Mouse (Mus musculus) thymus, adult 2 months (tissue): ENCODE measurements around the gene Samm50. TPM values are rescaled to one million over a fixed set of nuclear protein-coding genes. Genes with fewer than 3 reads are reported as not detected.

Source experiments
- DNase-seq: peaks from one replicate; pipeline ENCODE4 v3.0.0; 2021
- H3K27ac ChIP-seq: fragments of 200-500 bp; 2 replicates; pipeline ENCODE4 v1.5.1; 2012; ENCODE audit warnings: low read length, control low read depth; ENCODE audit not compliant: control insufficient read depth, insufficient read depth
- H3K27me3 ChIP-seq: fragments of 200-500 bp; 2 replicates; pipeline ENCODE4 v1.6.1; 2012; ENCODE audit warnings: mild to moderate bottlenecking, low read length, moderate library complexity, mixed read lengths; ENCODE audit not compliant: control insufficient read depth, insufficient read depth
- H3K36me3 ChIP-seq: fragments of 200-500 bp; 2 replicates; pipeline ENCODE4 v1.6.1; 2012; ENCODE audit warnings: mild to moderate bottlenecking, low read length, moderate library complexity; ENCODE audit not compliant: control insufficient read depth, insufficient read depth
- H3K4me1 ChIP-seq: fragments of 200-500 bp; replicated peaks from 2 replicates; pipeline ENCODE4 v1.6.1; 2012; ENCODE audit warnings: low read length; ENCODE audit not compliant: control insufficient read depth, insufficient read depth
- H3K4me3 ChIP-seq: fragments of 200-500 bp; 2 replicates; pipeline ENCODE4 v1.5.1; 2012; ENCODE audit warnings: mild to moderate bottlenecking, low read length, control low read depth, moderate library complexity; ENCODE audit not compliant: control insufficient read depth, insufficient read depth
- CTCF ChIP-seq: fragments of 200-500 bp; IDR thresholded peaks from 2 replicates; pipeline ENCODE4 v1.5.1; 2012; ENCODE audit warnings: mild to moderate bottlenecking, control low read depth, low read length, moderate library complexity, borderline replicate concordance; ENCODE audit not compliant: control insufficient read depth, poor library complexity, insufficient read depth; ENCODE audit errors: extremely low read depth
- POLR2A ChIP-seq: fragments of 200-500 bp; IDR thresholded peaks from 2 replicates; pipeline ENCODE4 v1.6.1; 2012; ENCODE audit warnings: mild to moderate bottlenecking, low read length, control low read depth, moderate library complexity; ENCODE audit not compliant: control insufficient read depth, poor library complexity, insufficient read depth; ENCODE audit errors: extremely low read depth
- WGBS: fragments of 180-500 bp; shearing (Covaris S2); methylation state at CpG from one replicate; pipeline ENCODE4 v1.1.7; 2018; 5-methylcytosine and 5-hydroxymethylcytosine counted together
- polyA plus RNA-seq: library from polyadenylated mRNA; depleted of rRNA; stranded (reverse); fragments of >200 nt; gene quantifications from 2 replicates; pipeline ENCODE4 v1.2.3, GENCODE M21; 2012

The Samm50 gene
- polyA plus RNA-seq, 1 experiment: 15.2 TPM

DNA sequence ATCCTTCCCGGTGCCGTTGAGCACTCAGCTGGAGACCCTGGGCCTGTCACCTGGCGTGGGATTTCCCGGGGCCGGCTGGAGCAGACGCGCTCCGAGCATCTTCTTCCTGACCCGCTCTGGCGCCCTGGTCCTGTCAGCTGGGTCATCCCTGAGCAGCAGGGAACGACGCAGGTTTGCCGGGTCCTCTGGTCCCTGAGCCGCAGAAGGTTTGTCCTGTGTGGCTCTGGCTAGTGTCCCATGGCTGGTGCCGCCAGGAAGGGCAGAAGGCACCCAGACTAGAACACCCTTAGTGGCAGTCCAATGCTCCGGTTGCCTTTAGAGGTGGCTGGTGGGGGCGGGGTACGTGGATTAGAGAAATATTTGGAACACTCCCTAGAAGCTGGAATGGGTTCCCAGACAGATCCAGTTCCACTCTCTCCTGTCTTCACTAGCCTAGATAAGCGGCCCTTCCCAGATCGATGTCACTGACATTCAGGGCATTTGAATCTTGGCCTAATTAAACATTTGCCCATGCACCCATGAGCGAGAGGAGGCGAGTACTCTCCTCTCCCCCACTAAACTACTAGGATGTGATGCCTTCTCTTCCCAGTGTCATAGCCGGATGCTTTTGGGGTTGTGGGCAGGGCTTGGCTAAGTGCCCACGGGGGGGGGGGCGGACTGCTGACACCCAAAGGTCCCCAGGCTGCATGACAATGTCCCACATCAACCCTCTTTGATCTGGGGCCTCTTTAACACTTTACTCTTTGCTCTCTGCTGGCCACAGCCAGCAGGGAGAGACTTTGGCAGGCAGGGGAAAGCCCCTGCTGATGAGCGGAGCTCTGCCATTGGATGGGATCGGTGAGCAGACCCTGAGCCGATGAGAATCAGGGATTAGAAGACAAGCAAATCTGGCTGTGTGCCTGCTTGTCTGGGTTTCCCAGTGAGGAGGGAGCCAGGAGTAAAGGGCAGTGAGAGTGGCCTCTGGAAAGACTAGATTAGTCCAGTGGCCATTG, 23.6 kb upstream of the Samm50 start:
- H3K4me3 ChIP-seq: peak overlapping the region; percentile 36; the same call in 1 of the 2 replicates
- WGBS: 10% methylated on average over 28 of the region's 28 CpGs
- no peaks in the 10 kb centered on the region for H3K36me3 ChIP-seq
- H3K27me3 ChIP-seq: no peaks in the 10 kb centered on the region; the same call in 1 of the 2 replicates
- H3K27ac ChIP-seq: no peak overlapping the region
- TF ChIP-seq CTCF: no peak
- TF ChIP-seq POLR2A: no peak
- peaks cover 12% of the 10 kb centered on the region; the same call in 1 of the 2 replicates for H3K4me1 ChIP-seq
- no peak for DNase-seq

DNA sequence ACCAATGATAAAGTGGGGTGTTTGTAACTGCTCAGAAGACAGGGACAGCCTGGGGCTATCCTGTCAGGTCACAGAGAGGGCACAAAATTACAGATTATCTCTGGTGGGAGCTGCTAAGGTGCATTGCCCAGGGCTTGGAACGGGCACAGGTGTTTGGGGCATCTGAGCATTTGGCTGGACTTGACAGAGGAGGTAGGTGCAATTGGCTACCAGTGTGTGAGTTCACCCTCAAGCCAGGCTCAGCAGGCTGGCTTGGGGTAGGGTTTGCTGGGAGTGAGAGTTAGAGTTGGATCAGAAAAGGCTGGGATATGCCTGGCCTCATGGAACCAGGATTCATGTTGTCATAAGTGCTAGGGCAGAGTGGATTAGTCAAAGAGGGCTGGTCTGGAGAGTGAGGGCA, 22.5 kb upstream of the Samm50 start:
- Histone ChIP-seq H3K27me3 (no peaks in the 10 kb centered on the region; the same call in 1 of the 2 replicates), H3K4me1 (peaks cover 12% of the 10 kb centered on the region; the same call in 1 of the 2 replicates), H3K27ac (no peak overlapping the region), H3K4me3 (no peak overlapping the region), H3K36me3 (no peaks in the 10 kb centered on the region)
- WGBS: 88% methylated on average over 1 of the region's 1 CpGs
- TF ChIP-seq POLR2A (no peak), CTCF (no peak)
- DNase-seq: no peak

GRCm38 (mm10) chr15:84171166-84171565, 20.9 kb upstream of the Samm50 start:
- Histone ChIP-seq H3K27ac (no peak overlapping the region), H3K27me3 (no peaks in the 10 kb centered on the region; the same call in 1 of the 2 replicates), H3K4me1 (peaks cover 12% of the 10 kb centered on the region; the same call in 1 of the 2 replicates), H3K4me3 (no peak overlapping the region), H3K36me3 (no peaks in the 10 kb centered on the region)
- DNase-seq: no peak
- WGBS: 96% methylated on average over 7 of the region's 7 CpGs
- TF ChIP-seq POLR2A (no peak), CTCF (no peak)

DNA sequence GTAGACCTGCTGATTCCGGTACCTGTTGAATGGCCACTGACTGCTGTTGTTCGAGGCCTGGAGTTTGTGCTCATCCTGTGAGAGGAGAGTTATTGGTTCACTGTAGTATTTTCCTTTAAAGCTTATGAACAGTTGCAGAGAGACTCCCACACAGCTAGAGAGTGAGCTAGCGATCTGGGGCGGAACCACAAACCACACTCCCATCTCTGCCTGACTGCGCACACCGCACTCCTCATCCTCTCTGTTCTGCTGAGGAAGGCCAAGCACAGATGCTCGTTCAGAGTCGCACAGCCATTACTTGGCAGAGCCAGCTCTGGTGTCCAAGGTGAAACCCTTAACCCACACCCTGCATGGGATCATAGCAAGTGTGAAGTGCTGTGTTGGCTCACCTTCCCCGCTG, 13.3 kb upstream of the Samm50 start:
- Histone ChIP-seq H3K27ac (no peak overlapping the region), H3K36me3 (no peaks in the 10 kb centered on the region), H3K4me1 (peaks cover 4% of the 10 kb centered on the region; the same call in 1 of the 2 replicates), H3K27me3 (no peaks in the 10 kb centered on the region), H3K4me3 (no peak overlapping the region)
- no peak for DNase-seq
- WGBS: 26% methylated on average over 9 of the region's 9 CpGs
- no peak for TF ChIP-seq CTCF
- TF ChIP-seq POLR2A: no peak

DNA sequence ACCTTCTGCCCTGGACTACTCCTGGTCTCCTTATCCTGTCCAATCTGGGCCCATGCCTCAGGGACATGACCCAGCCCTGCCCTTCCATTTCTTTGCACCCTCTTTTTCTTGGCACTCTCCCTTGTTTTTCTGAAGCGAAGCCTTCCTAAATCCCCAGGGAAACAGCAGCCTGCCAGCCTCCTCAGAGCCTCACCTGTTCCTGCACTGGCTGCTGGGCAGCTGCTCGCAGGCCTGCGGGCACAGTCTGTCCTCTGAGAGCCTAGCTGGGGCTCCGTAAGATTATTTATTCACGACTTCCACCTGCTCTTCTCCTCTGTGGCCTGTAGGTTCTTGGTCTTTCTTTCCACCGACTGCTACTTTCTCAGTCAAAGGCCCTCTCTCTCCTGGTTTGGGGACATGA, 10.0 kb upstream of the Samm50 start:
- no peaks in the 10 kb centered on the region for H3K36me3 ChIP-seq
- WGBS: 84% methylated on average over 6 of the region's 6 CpGs
- H3K27me3 ChIP-seq: no peaks in the 10 kb centered on the region
- no peak for DNase-seq
- no peak overlapping the region for H3K4me3 ChIP-seq
- H3K27ac ChIP-seq: no peak overlapping the region
- H3K4me1 ChIP-seq: peaks cover 4% of the 10 kb centered on the region; the same call in 1 of the 2 replicates
- TF ChIP-seq POLR2A (no peak), CTCF (no peak)

DNA sequence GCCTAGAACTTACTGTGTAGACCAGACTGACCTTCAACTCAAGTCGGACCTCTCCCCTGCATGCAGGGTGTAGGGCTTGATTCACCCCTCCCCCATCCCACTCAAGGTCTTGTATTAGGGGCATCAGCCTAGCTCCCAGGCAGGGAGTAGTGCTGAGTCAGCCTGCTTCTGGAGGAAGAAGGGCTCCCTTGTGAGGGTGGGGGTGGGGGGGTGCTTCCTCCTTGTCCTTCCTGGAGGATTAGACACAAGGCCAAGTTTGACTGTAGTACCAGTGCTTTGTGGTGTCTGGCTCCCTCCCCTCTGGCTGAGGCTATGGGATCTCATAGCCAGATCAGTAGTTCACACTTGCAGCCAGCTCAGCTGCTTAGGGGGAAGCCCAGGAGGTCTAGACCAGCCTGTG, 8.1 kb upstream of the Samm50 start:
- Histone ChIP-seq H3K27me3 (no peaks in the 10 kb centered on the region), H3K4me3 (no peak overlapping the region), H3K36me3 (no peaks in the 10 kb centered on the region), H3K27ac (no peak overlapping the region), H3K4me1 (0 out of 2 replicates have a peak, but pooled peaks cover 2% of the 10 kb centered on the region)
- 10% methylated on average over 1 of the region's 1 CpGs for WGBS
- DNase-seq: no peak
- TF ChIP-seq POLR2A: no peak
- no peak for TF ChIP-seq CTCF
